Mouse (Mus musculus): ENCODE measurements around the gene Fam167b. TPM values are rescaled to one million over a fixed set of nuclear protein-coding genes. Genes with fewer than 3 reads are reported as not detected.

Fam167b gene
- polyA plus RNA-seq, 1 experiment from 2014 or later, result 3.2 TPM

DNA sequence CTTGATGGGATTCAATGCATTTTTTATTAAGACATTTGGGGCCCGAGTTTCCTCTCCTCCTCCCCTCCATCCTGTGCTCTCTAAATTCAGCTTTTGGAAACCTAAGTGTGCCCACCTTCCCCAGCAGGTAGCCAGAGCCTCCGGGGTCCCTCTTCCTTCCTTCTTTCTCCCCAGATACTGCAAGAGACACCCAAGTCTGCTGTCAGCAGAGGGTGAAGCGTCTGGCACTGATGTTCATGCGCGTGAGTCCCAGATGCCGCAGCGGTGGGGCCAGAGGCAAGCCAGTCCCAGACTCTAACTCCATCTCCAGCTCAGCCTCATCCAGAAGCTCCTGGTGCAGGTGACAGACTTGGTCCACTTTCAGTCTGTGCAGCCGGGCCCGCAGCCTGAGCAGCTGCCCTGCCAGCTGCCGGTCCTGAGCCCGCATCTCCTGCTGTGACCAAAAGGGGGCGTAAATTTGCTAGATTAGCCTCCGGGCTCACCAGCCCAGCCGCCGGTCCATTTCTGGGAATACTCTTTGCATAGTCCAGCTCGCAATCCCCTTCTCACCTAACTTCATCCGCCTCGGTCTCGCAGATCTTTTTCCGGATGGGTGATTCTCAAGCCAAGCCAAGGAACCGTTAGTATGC lies 1.4 kb downstream of the Fam167b start:
- Histone ChIP-seq H3K36me3 (replicated peaks; ENCODE audit: control insufficient read depth, insufficient read depth, low read depth, low read length) (no peaks in the 10 kb centered on the region), H3K4me3 (ENCODE audit: low read depth, low read length) (no peak overlapping the region), H3K4me1 (ENCODE audit: control insufficient read depth, insufficient read depth, low read length) (no peaks in the 10 kb centered on the region), H3K9ac (replicated peaks; ENCODE audit: low read length) (0 out of 2 replicates have a peak overlapping the region, but pooled peaks have one; percentile 9), H3K27ac (replicated peaks; ENCODE audit: low read depth, low read length) (no peak overlapping the region), H3K9me3 (replicated peaks; ENCODE audit: control insufficient read depth, low read length) (no peaks in the 10 kb centered on the region), H3K4me2 (ENCODE audit: low read depth, low read length) (no peak overlapping the region), H3K27me3 (ENCODE audit: control insufficient read depth, insufficient read depth, low read length) (no peaks in the 10 kb centered on the region)
- WGBS, result 33% methylated on average over 21 of the region's 21 CpGs
- peak; percentile 73 for DNase-seq (ENCODE audit: low spot score)
- ATAC-seq (replicated peaks; ENCODE audit: insufficient number of reproducible peaks, low FRiP score, low TSS enrichment, low read depth), result no peak

DNA sequence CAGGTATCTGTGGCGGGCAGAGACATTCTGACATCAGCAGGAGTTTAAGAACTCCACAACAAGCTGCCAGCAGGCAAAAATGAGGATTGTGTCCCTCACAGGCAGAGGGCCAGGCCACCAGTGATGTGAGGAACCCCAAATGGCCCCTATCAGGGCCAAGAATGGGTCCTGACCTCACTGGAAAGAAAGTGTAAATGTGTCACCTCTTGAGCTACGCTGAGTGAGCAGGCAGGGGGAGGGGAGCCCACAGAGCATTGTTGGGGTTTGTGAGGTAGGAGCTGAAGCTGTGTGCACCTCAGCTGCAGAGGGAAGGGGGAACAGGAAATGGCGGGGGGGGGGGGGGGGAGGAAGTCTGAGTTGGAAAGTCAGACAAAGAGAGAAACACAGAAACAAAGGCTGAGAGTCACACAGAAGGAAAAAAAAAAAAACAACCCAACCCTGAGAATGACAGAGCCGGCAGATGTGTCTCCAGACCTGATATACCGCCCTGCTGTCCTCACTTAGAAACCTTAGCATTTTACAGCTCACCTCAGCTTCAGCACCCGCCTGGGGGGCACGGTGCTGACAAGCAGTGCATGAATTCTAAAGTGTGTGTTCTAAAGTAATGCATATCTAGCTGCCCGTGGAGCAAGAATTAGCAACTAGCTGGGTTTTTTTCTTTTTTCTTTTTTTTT lies 3.0 kb downstream of the Fam167b start:
- H3K27ac ChIP-seq (replicated peaks; ENCODE audit: low read depth, low read length), result no peak overlapping the region
- no peak overlapping the region for H3K4me3 ChIP-seq (ENCODE audit: low read depth, low read length)
- H3K9ac ChIP-seq (replicated peaks; ENCODE audit: low read length), result no peak overlapping the region
- H3K4me2 ChIP-seq (ENCODE audit: low read depth, low read length), result no peak overlapping the region
- DNase-seq (ENCODE audit: low spot score) (peak; percentile 5), ATAC-seq (replicated peaks; ENCODE audit: insufficient number of reproducible peaks, low FRiP score, low TSS enrichment, low read depth) (no peak)
- H3K27me3 ChIP-seq (ENCODE audit: control insufficient read depth, insufficient read depth, low read length), result no peaks in the 10 kb centered on the region
- 49% methylated on average over 8 of the region's 8 CpGs for WGBS
- no peaks in the 10 kb centered on the region for H3K9me3 ChIP-seq (replicated peaks; ENCODE audit: control insufficient read depth, low read length)
- no peaks in the 10 kb centered on the region for H3K4me1 ChIP-seq (ENCODE audit: control insufficient read depth, insufficient read depth, low read length)
- H3K36me3 ChIP-seq (replicated peaks; ENCODE audit: control insufficient read depth, insufficient read depth, low read depth, low read length), result no peaks in the 10 kb centered on the region

- WGBS, result 92% methylated on average over 8 of the region's 8 CpGs
Measured at GRCm38 (mm10) chr4:129573430-129573829, 4.9 kb downstream of the Fam167b start, which contains the start of gene Lck. Gene Lck, minus strand, starts transcription at chr4:129573641.

GRCm38 (mm10) chr4:129573093-129573370 lies 5.3 kb downstream of the Fam167b start:
- no peaks in the 10 kb centered on the region for H3K27me3 ChIP-seq (ENCODE audit: control insufficient read depth, insufficient read depth, low read length)
- no peak overlapping the region for H3K27ac ChIP-seq (replicated peaks; ENCODE audit: low read depth, low read length)
- ATAC-seq (replicated peaks; ENCODE audit: insufficient number of reproducible peaks, low FRiP score, low TSS enrichment, low read depth) (no peak), DNase-seq (ENCODE audit: low spot score) (no peak)
- no peak overlapping the region for H3K9ac ChIP-seq (replicated peaks; ENCODE audit: low read length)
- H3K36me3 ChIP-seq (replicated peaks; ENCODE audit: control insufficient read depth, insufficient read depth, low read depth, low read length), result no peaks in the 10 kb centered on the region
- no peaks in the 10 kb centered on the region for H3K4me1 ChIP-seq (ENCODE audit: control insufficient read depth, insufficient read depth, low read length)
- WGBS, result 92% methylated on average over 4 of the region's 4 CpGs
- no peaks in the 10 kb centered on the region for H3K9me3 ChIP-seq (replicated peaks; ENCODE audit: control insufficient read depth, low read length)
- no peak overlapping the region for H3K4me3 ChIP-seq (ENCODE audit: low read depth, low read length)
- H3K4me2 ChIP-seq (ENCODE audit: low read depth, low read length), result no peak overlapping the region

More at GRCm38 (mm10) chr4:129573430-129573829, 4.9 kb downstream of the Fam167b start, which contains the start of gene Lck:
- DNase-seq (ENCODE audit: low spot score), result no peak
- Histone ChIP-seq H3K27ac (replicated peaks; ENCODE audit: low read depth, low read length) (no peak within 1 kb of the TSS), H3K9ac (replicated peaks; ENCODE audit: low read length) (no peak within 1 kb of the TSS), H3K9me3 (replicated peaks; ENCODE audit: control insufficient read depth, low read length) (no peaks in the 10 kb centered on the region), H3K4me3 (ENCODE audit: low read depth, low read length) (no peak within 1 kb of the TSS), H3K36me3 (replicated peaks; ENCODE audit: control insufficient read depth, insufficient read depth, low read depth, low read length) (no peaks in the 10 kb centered on the region), H3K27me3 (ENCODE audit: control insufficient read depth, insufficient read depth, low read length) (no peaks in the 10 kb centered on the region), H3K4me2 (ENCODE audit: low read depth, low read length) (no peak within 1 kb of the TSS), H3K4me1 (ENCODE audit: control insufficient read depth, insufficient read depth, low read length) (no peaks in the 10 kb centered on the region)
- no peak for ATAC-seq (replicated peaks; ENCODE audit: insufficient number of reproducible peaks, low FRiP score, low TSS enrichment, low read depth)

DNA sequence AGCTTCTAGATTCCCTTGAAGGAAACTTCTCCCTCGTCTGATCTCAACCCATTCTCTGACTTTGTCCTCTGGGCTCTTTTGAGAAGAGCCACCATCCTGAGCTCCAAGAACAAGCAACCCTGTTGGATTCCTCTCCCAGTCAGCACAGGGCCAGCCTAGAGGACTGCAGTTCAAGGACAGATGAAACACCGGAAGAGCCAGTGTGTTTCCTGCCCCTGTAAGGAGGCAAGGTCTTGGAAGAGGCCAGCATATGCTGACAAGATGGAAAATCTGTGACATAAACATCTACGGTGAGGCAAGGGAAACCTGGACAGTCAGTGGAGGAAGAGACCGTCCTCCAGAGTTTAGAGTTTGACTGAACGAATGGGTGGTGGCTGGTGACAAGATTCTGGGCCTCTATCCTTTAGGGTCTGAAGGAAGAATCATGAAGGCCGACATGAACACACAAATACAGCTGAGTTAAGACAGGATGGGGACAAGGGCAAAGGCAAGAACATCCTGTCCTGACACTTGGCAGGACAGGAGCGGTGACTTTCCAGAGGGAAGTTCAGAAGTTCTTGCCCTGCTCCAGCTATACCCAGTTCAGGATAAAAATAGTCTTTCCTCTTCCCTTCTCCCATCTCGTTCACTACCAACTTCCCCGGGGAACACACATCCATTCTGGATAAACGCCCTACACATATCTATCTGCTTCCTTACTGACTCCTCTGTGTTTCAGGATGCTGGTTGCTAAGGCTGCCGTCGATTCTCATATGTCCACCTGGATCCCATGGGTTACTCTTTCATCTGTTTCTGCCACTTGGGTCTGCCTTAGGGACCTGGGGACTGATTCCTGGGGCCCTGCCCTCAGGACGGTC lies 5.9 kb downstream of the Fam167b start:
- no peak for DNase-seq (ENCODE audit: low spot score)
- no peaks in the 10 kb centered on the region for H3K27me3 ChIP-seq (ENCODE audit: control insufficient read depth, insufficient read depth, low read length)
- H3K27ac ChIP-seq (replicated peaks; ENCODE audit: low read depth, low read length), result no peak overlapping the region
- H3K9ac ChIP-seq (replicated peaks; ENCODE audit: low read length), result no peak overlapping the region
- H3K4me3 ChIP-seq (ENCODE audit: low read depth, low read length), result no peak overlapping the region
- H3K4me1 ChIP-seq (ENCODE audit: control insufficient read depth, insufficient read depth, low read length), result no peaks in the 10 kb centered on the region
- ATAC-seq (replicated peaks; ENCODE audit: insufficient number of reproducible peaks, low FRiP score, low TSS enrichment, low read depth), result no peak
- 77% methylated on average over 13 of the region's 13 CpGs for WGBS
- no peaks in the 10 kb centered on the region for H3K36me3 ChIP-seq (replicated peaks; ENCODE audit: control insufficient read depth, insufficient read depth, low read depth, low read length)
- H3K9me3 ChIP-seq (replicated peaks; ENCODE audit: control insufficient read depth, low read length), result no peaks in the 10 kb centered on the region
- no peak overlapping the region for H3K4me2 ChIP-seq (ENCODE audit: low read depth, low read length)

DNA sequence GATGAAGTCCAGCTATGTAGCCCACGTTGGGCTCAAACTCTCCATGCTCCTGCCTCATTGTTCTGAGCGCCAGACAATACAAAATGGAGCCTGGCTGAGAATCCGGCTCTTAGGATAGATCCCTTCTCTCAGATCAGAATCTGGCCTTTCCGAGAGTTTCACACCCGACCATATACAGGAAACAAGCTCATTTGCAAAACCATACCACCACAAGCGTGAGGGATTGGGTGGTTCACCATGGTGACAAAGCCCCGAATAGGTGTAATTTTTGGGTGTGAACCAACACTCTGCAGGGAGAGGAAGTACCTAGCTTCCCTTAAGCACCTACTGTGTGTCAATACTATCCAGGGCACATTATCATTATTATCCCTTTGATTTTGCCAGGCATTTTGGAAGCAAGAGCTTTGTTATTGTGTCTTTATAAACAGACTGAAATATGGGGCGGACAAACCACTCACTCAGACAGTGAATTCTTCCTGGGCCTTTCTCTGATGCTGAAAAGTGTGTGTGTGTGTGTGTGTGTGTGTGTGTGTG lies 6.7 kb downstream of the Fam167b start:
- H3K9me3 ChIP-seq (replicated peaks; ENCODE audit: control insufficient read depth, low read length), result no peaks in the 10 kb centered on the region
- no peak overlapping the region for H3K9ac ChIP-seq (replicated peaks; ENCODE audit: low read length)
- no peaks in the 10 kb centered on the region for H3K36me3 ChIP-seq (replicated peaks; ENCODE audit: control insufficient read depth, insufficient read depth, low read depth, low read length)
- H3K4me2 ChIP-seq (ENCODE audit: low read depth, low read length), result no peak overlapping the region
- no peaks in the 10 kb centered on the region for H3K27me3 ChIP-seq (ENCODE audit: control insufficient read depth, insufficient read depth, low read length)
- H3K4me3 ChIP-seq (ENCODE audit: low read depth, low read length), result no peak overlapping the region
- no peaks in the 10 kb centered on the region for H3K4me1 ChIP-seq (ENCODE audit: control insufficient read depth, insufficient read depth, low read length)
- DNase-seq (ENCODE audit: low spot score), result no peak
- no peak overlapping the region for H3K27ac ChIP-seq (replicated peaks; ENCODE audit: low read depth, low read length)
- ATAC-seq (replicated peaks; ENCODE audit: insufficient number of reproducible peaks, low FRiP score, low TSS enrichment, low read depth), result no peak
- 75% methylated on average over 8 of the region's 8 CpGs for WGBS

DNA sequence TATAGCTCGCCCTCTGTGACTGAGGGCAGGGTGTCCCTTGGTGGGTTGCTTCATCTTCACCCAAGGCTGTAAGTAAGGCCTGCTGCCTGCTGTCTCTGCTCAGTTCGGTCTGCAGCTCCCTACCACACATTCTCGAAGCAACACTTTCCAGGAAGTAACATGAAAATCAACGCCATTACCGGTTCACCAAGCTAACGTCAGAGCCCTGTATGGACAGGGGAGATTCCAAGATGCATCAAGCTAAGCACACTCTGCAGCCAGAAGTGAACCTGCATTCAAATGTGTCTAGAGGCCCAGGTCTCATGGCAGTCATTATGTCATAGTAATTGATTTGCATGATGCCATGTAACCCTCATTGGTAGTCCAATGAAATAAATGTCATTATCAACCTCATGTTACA lies 8.3 kb downstream of the Fam167b start:
- H3K27me3 ChIP-seq (ENCODE audit: control insufficient read depth, insufficient read depth, low read length), result no peaks in the 10 kb centered on the region
- 89% methylated on average over 6 of the region's 6 CpGs for WGBS
- DNase-seq (ENCODE audit: low spot score) (no peak), ATAC-seq (replicated peaks; ENCODE audit: insufficient number of reproducible peaks, low FRiP score, low TSS enrichment, low read depth) (no peak)
- H3K9ac ChIP-seq (replicated peaks; ENCODE audit: low read length), result no peak overlapping the region
- H3K9me3 ChIP-seq (replicated peaks; ENCODE audit: control insufficient read depth, low read length), result no peaks in the 10 kb centered on the region
- no peak overlapping the region for H3K27ac ChIP-seq (replicated peaks; ENCODE audit: low read depth, low read length)
- H3K4me2 ChIP-seq (ENCODE audit: low read depth, low read length), result no peak overlapping the region
- H3K4me1 ChIP-seq (ENCODE audit: control insufficient read depth, insufficient read depth, low read length), result no peaks in the 10 kb centered on the region
- no peaks in the 10 kb centered on the region for H3K36me3 ChIP-seq (replicated peaks; ENCODE audit: control insufficient read depth, insufficient read depth, low read depth, low read length)
- no peak overlapping the region for H3K4me3 ChIP-seq (ENCODE audit: low read depth, low read length)

DNA sequence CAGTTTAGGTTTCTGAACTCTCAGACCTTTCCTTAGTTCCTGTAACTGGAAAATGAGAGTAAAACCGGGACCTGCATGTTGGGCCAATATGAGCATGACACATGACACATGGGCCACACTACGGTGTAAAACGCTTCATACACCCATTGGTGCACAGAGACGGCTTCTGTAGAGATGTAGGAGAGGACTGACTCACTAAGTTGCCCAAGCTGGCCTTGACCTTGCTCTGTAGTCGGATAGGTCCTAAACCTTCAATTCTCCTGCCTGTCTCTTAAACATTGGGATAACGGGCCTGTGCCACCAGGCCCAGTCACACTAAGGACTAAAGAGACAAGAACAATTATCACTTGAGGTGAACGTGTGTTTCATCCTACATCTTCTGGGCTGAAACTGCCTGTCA lies 10.0 kb downstream of the Fam167b start:
- H3K9ac ChIP-seq (replicated peaks; ENCODE audit: low read length), result no peak overlapping the region
- DNase-seq (ENCODE audit: low spot score) (no peak), ATAC-seq (replicated peaks; ENCODE audit: insufficient number of reproducible peaks, low FRiP score, low TSS enrichment, low read depth) (no peak)
- no peaks in the 10 kb centered on the region for H3K27me3 ChIP-seq (ENCODE audit: control insufficient read depth, insufficient read depth, low read length)
- H3K9me3 ChIP-seq (replicated peaks; ENCODE audit: control insufficient read depth, low read length), result no peaks in the 10 kb centered on the region
- H3K4me3 ChIP-seq (ENCODE audit: low read depth, low read length), result no peak overlapping the region
- H3K36me3 ChIP-seq (replicated peaks; ENCODE audit: control insufficient read depth, insufficient read depth, low read depth, low read length), result no peaks in the 10 kb centered on the region
- H3K27ac ChIP-seq (replicated peaks; ENCODE audit: low read depth, low read length), result no peak overlapping the region
- H3K4me2 ChIP-seq (ENCODE audit: low read depth, low read length), result no peak overlapping the region
- no peaks in the 10 kb centered on the region for H3K4me1 ChIP-seq (ENCODE audit: control insufficient read depth, insufficient read depth, low read length)
- 92% methylated on average over 7 of the region's 7 CpGs for WGBS
